In the genomic region with DNA sequence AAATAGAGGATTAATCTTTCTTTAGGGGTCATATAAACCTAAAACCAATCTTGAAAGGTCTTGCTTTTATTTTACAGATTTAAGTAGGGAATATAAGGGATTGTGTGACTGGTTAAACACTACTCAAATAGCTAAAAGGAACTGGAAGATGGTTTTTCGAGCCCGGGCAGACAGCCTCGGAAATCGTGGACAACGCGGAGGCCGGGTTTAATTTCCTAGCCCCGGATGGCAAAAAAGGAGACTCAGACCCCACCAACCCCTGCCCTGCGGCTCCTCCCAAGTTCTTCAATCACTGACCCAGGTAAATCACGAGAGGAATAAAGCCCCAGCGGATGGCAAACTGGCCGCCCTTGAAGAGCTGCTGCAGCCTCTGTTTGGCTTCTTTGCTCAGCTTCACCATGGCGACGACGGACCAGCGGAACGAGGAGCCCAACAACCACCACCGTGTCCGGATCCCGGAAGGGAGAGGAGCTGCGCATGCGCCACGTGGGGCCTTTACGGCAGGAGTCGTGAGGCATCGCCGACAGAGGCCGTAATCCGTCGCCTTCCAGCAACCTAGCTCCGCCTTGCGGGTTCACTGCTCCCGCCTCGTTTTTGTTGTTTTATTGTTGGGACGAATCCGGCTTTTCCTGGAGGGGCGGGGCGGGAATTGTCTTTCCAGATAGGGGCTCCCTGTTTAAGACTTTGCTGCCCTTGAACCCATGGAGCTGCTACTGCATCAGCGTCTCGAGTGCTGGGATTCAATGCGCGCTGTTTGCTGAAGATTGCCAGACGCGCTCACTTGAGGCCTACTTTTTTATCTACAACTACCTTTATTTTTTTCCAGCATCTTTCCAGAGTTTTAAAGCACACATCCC, we compare ENCODE assay signal across 8 mouse cellular contexts. TPM values are rescaled to one million over a fixed set of nuclear protein-coding genes. Genes with fewer than 3 reads are reported as not detected.
A peak's percentile ranks its signal among the peaks of the same experiment; 100 is the strongest.
DNase-seq lines count a peak whose midpoint lies in the region; ATAC-seq and TF ChIP-seq lines count a peak whose summit lies in the region.

A gene (minus strand): TSS at position 488 of the 857 bp plus-strand sequence.

- peaks cover 35% of the 10 kb centered on the region for H3K36me3 ChIP-seq in forebrain, embryonic 10.5 days (replicated peaks)
- peaks cover 9% of the 10 kb centered on the region for H3K36me3 ChIP-seq in heart, embryonic 15.5 days
- peaks cover 5% of the 10 kb centered on the region for H3K36me3 ChIP-seq in liver, embryonic 14.5 days (replicated peaks; ENCODE audit: control insufficient read depth, insufficient read depth, low read depth)
- no peaks in the 10 kb centered on the region for H3K36me3 ChIP-seq in neural tube, embryonic 11.5 days (ENCODE audit: control insufficient read depth, insufficient read depth, low read length)
- no peaks in the 10 kb centered on the region for H3K36me3 ChIP-seq in stomach, postnatal 0 days (ENCODE audit: control insufficient read depth, insufficient read depth, low read length)

- no peaks in the 10 kb centered on the region for H3K27me3 ChIP-seq in forebrain, embryonic 10.5 days (ENCODE audit: poor library complexity, severe bottlenecking)
- H3K27me3 ChIP-seq in heart, embryonic 15.5 days, result no peaks in the 10 kb centered on the region
- no peaks in the 10 kb centered on the region for H3K27me3 ChIP-seq in liver, embryonic 14.5 days (ENCODE audit: control insufficient read depth, insufficient read depth, low read length)
- H3K27me3 ChIP-seq in neural tube, embryonic 11.5 days (ENCODE audit: control insufficient read depth, insufficient read depth, low read length), result no peaks in the 10 kb centered on the region
- H3K27me3 ChIP-seq in stomach, postnatal 0 days (ENCODE audit: control insufficient read depth, insufficient read depth, low read length), result no peaks in the 10 kb centered on the region

- H3K4me3 ChIP-seq in forebrain, embryonic 10.5 days, result peak within 1 kb of the TSS; percentile 81
- H3K4me3 ChIP-seq in heart, embryonic 15.5 days, result peak within 1 kb of the TSS; percentile 79
- peak within 1 kb of the TSS; percentile 80 to 82 for H3K4me3 ChIP-seq in liver, embryonic 14.5 days (ENCODE audit: insufficient read depth in 1 of 2, low read depth in 2 of 2, low read length in 2 of 2)
- H3K4me3 ChIP-seq in neural tube, embryonic 11.5 days (ENCODE audit: low read depth, low read length), result peak within 1 kb of the TSS; percentile 56
- H3K4me3 ChIP-seq in stomach, postnatal 0 days (ENCODE audit: low read depth, low read length), result peak within 1 kb of the TSS; percentile 68

- no peak for TF ChIP-seq EP300 in liver, embryonic 14.5 days (IDR thresholded peaks at IDR 0.05; ENCODE audit: low read depth)
- no peak for TF ChIP-seq EP300 in stomach, postnatal 0 days (optimal IDR thresholded peaks at IDR 0.05)

- H3K4me1 ChIP-seq in forebrain, embryonic 10.5 days, result peaks cover 20% of the 10 kb centered on the region
- H3K4me1 ChIP-seq in heart, embryonic 15.5 days (replicated peaks), result peaks cover 16% of the 10 kb centered on the region
- peaks cover 8 to 13% of the 10 kb centered on the region in 2 experiments for H3K4me1 ChIP-seq in liver, embryonic 14.5 days (replicated peaks; ENCODE audit: control insufficient read depth in 2 of 2, insufficient read depth in 2 of 2, low read length in 1 of 2)
- no peaks in the 10 kb centered on the region; the same call in 1 of the 2 replicates for H3K4me1 ChIP-seq in neural tube, embryonic 11.5 days (ENCODE audit: control insufficient read depth, insufficient read depth, low read length)
- no peaks in the 10 kb centered on the region for H3K4me1 ChIP-seq in stomach, postnatal 0 days (replicated peaks; ENCODE audit: control insufficient read depth, insufficient read depth)

- under 1% methylated on average over 44 of the region's 44 CpGs for WGBS in forebrain, embryonic 10.5 days
- WGBS in heart, embryonic 15.5 days, result under 1% methylated on average over 44 of the region's 44 CpGs
- WGBS in liver, embryonic 14.5 days (ENCODE audit: insufficient replicate concordance), result under 1% methylated on average over 44 of the region's 44 CpGs
- WGBS in neural tube, embryonic 11.5 days, result under 1% methylated on average over 44 of the region's 44 CpGs
- WGBS in stomach, postnatal 0 days, result under 1% methylated on average over 44 of the region's 44 CpGs

- peak; percentile 56 for TF ChIP-seq CTCF in liver, embryonic 14.5 days (IDR thresholded peaks at IDR 0.05; ENCODE audit: low read depth)
- TF ChIP-seq CTCF in stomach, postnatal 0 days (IDR thresholded peaks at IDR 0.05; ENCODE audit: low read depth), result peak; percentile 54

- peak within 1 kb of the TSS; percentile 65 for H3K4me2 ChIP-seq in heart, embryonic 15.5 days
- peak within 1 kb of the TSS; percentile 70 for H3K4me2 ChIP-seq in liver, embryonic 14.5 days (ENCODE audit: low read depth)
- peak within 1 kb of the TSS; percentile 63 for H3K4me2 ChIP-seq in neural tube, embryonic 11.5 days (ENCODE audit: low read depth)
- peak within 1 kb of the TSS; percentile 58 for H3K4me2 ChIP-seq in stomach, postnatal 0 days (replicated peaks; ENCODE audit: low read depth)

- peak within 1 kb of the TSS; percentile 77 for H3K9ac ChIP-seq in heart, embryonic 15.5 days
- peak within 1 kb of the TSS; percentile 86 for H3K9ac ChIP-seq in liver, embryonic 14.5 days (replicated peaks)
- peak within 1 kb of the TSS; percentile 66 for H3K9ac ChIP-seq in neural tube, embryonic 11.5 days (ENCODE audit: low read length)
- H3K9ac ChIP-seq in stomach, postnatal 0 days (ENCODE audit: low read length), result peak within 1 kb of the TSS; percentile 68

- peak within 1 kb of the TSS; percentile 89 for H3K27ac ChIP-seq in forebrain, embryonic 10.5 days
- peak within 1 kb of the TSS; percentile 85 for H3K27ac ChIP-seq in heart, embryonic 15.5 days
- H3K27ac ChIP-seq in liver, embryonic 14.5 days, result peak within 1 kb of the TSS; percentile 70
- H3K27ac ChIP-seq in neural tube, embryonic 11.5 days (ENCODE audit: low read depth, low read length), result 0 out of 2 replicates have a peak within 1 kb of the TSS, but pooled peaks have one; percentile 3
- H3K27ac ChIP-seq in stomach, postnatal 0 days (replicated peaks), result peak within 1 kb of the TSS; percentile 87

- peak; percentile 90 for ATAC-seq in heart, embryonic 15.5 days (replicated peaks; ENCODE audit: insufficient number of reproducible peaks, insufficient read depth, low FRiP score, low read depth)
- ATAC-seq in liver, embryonic 14.5 days (ENCODE audit: insufficient read depth), result peak; percentile 94
- ATAC-seq in neural tube, embryonic 11.5 days (ENCODE audit: insufficient read depth, low FRiP score, low TSS enrichment), result peak; percentile 88
- ATAC-seq in stomach, postnatal 0 days (ENCODE audit: low FRiP score, low TSS enrichment), result peak; percentile 97

- peak; percentile 90 to 92 for DNase-seq in CD8-positive naive resting alpha-beta T cell, adult 2 months (ENCODE audit: low read depth in 2 of 2, low spot score in 2 of 2)
- DNase-seq in c-Kit-positive CD71-negative TER-119-negative erythroid progenitor cells, embryonic 14.5 days (ENCODE audit: low read depth), result peak; percentile 93
- peak; percentile 98 for DNase-seq in forebrain, embryonic 10.5 days (ENCODE audit: extremely low spot score, low spot score)
- DNase-seq in kidney, postnatal 25 days, result peak; percentile 96 to 99
- DNase-seq in liver, embryonic 14.5 days (ENCODE audit: low read depth in 3 of 3, low spot score in 3 of 3), result peak; percentile 92 to 94 (median 92)
- peak; percentile 96 for DNase-seq in neural tube, embryonic 11.5 days (ENCODE audit: low spot score)
- DNase-seq in stomach, postnatal 0 days (ENCODE audit: low spot score), result peak; percentile 97

- 0 out of 2 replicates have a peak, but pooled peaks cover 2% of the 10 kb centered on the region for H3K9me3 ChIP-seq in forebrain, embryonic 10.5 days
- H3K9me3 ChIP-seq in heart, embryonic 15.5 days (replicated peaks), result no peaks in the 10 kb centered on the region
- H3K9me3 ChIP-seq in liver, embryonic 14.5 days (ENCODE audit: control insufficient read depth, low read length), result no peaks in the 10 kb centered on the region
- H3K9me3 ChIP-seq in neural tube, embryonic 11.5 days (ENCODE audit: control insufficient read depth, low read length), result no peaks in the 10 kb centered on the region
- H3K9me3 ChIP-seq in stomach, postnatal 0 days (ENCODE audit: control insufficient read depth, low read length), result no peaks in the 10 kb centered on the region

RNA-seq across cellular contexts. Expression of the gene that starts here (rescaled TPM):
- 143 and 147 TPM in 2 replicates for polyA plus RNA-seq in forebrain, embryonic 10.5 days (2016; fragmentation: Nextera tagmentation; extraction: Ambion mirVana)
- polyA plus RNA-seq in heart, embryonic 15.5 days (2015; fragmentation: Nextera tagmentation; extraction: Ambion mirVana), result 84.4 and 110 TPM in 2 replicates
- 29.0 and 58.7 TPM in 2 replicates for polyA plus RNA-seq in liver, embryonic 14.5 days (2012; rRNA removed)
- 82.8 and 85.6 TPM in 2 replicates for polyA plus RNA-seq in liver, embryonic 14.5 days (2014; fragmentation: Nextera tagmentation; extraction: Ambion mirVana)
- polyA plus RNA-seq in neural tube, embryonic 11.5 days (2014; fragmentation: Nextera tagmentation; extraction: Ambion mirVana), result 117 and 119 TPM in 2 replicates
- 111 and 117 TPM in 2 replicates for polyA plus RNA-seq in stomach, postnatal 0 days (2015; fragmentation: Nextera tagmentation; extraction: Ambion mirVana)

Comparison
In these comparisons a context has a peak if more than half of its experiments do, and no peak if none do; other contexts are left out.
1. Peak in every context shown above with its lines: DNase-seq, ATAC-seq, H3K4me3 ChIP-seq and H3K27ac ChIP-seq.
2. H3K27ac ChIP-seq: peak in every context shown above with its lines; median percentile 89 in forebrain, embryonic 10.5 days; 87 in stomach, postnatal 0 days; 85 in heart, embryonic 15.5 days; 70 in liver, embryonic 14.5 days; 3 in neural tube, embryonic 11.5 days.